Mouse (Mus musculus) hindbrain, embryonic 11.5 days (tissue): ENCODE measurements around the gene Atxn7. TPM values are rescaled to one million over a fixed set of nuclear protein-coding genes. Genes with fewer than 3 reads are reported as not detected.
A peak's percentile ranks its signal among the peaks of the same experiment; 100 is the strongest.
"Not testable (repeated sequence)": the region's sequence is repeated elsewhere in the genome, so short reads cannot be mapped to it uniquely, and the experiment has no call there.

ENCODE experiments used
- ATAC-seq: fragments of 200-750 bp; cut with Nextera tagmentation; 2 replicates; pipeline ENCODE4 v1.8.0; 2017; ENCODE audit warnings: mild to moderate bottlenecking, moderate TSS enrichment, moderate library complexity; ENCODE audit not compliant: low FRiP score
- DNase-seq: peaks from one replicate; pipeline ENCODE4 v3.0.0-alpha.2; 2015; ENCODE audit warnings: low spot score
- H3K27ac ChIP-seq: fragments of 300-500 bp; sonication (generic); 2 replicates; pipeline ENCODE4 v1.5.1; 2014; ENCODE audit warnings: mild to moderate bottlenecking, low read depth, low read length
- H3K27me3 ChIP-seq: fragments of 300-500 bp; sonication (generic); 2 replicates; pipeline ENCODE4 v1.6.1; 2014; ENCODE audit warnings: mild to moderate bottlenecking, low read length, moderate library complexity, mixed read lengths; ENCODE audit not compliant: control insufficient read depth, insufficient read depth
- H3K36me3 ChIP-seq: fragments of 300-500 bp; sonication (generic); 2 replicates; pipeline ENCODE4 v1.6.1; 2014; ENCODE audit warnings: mild to moderate bottlenecking, low read length, moderate library complexity, mixed read lengths; ENCODE audit not compliant: control insufficient read depth, insufficient read depth
- H3K4me1 ChIP-seq: fragments of 300-500 bp; sonication (generic); replicated peaks from 2 replicates; pipeline ENCODE4 v1.6.1; 2014; ENCODE audit warnings: low read length, mixed read lengths; ENCODE audit not compliant: control insufficient read depth, insufficient read depth
- H3K4me2 ChIP-seq: fragments of 300-500 bp; sonication (generic); replicated peaks from 2 replicates; pipeline ENCODE4 v1.6.1; 2014; ENCODE audit warnings: mild to moderate bottlenecking, low read depth, low read length
- H3K4me3 ChIP-seq: fragments of 300-500 bp; sonication (generic); 2 replicates; pipeline ENCODE4 v1.5.1; 2014; ENCODE audit warnings: low read depth, low read length
- H3K9ac ChIP-seq: fragments of 300-500 bp; sonication (generic); 2 replicates; pipeline ENCODE4 v1.6.1; 2014; ENCODE audit warnings: low read depth, low read length
- H3K9me3 ChIP-seq: fragments of 300-500 bp; sonication (generic); 2 replicates; pipeline ENCODE4 v1.6.1; 2016; ENCODE audit warnings: low read length; ENCODE audit not compliant: control insufficient read depth
- WGBS: fragments of 180-500 bp; shearing (Covaris S2); extraction: QIAGEN DNeasy Blood & Tissue Kit; methylation state at CpG from one replicate; pipeline ENCODE4 v1.1.7; 2014; 5-methylcytosine and 5-hydroxymethylcytosine counted together
- polyA plus RNA-seq: library from polyadenylated mRNA; unstranded; fragments of >200 nt; fragmentation: Nextera tagmentation; extraction: Ambion mirVana; gene quantifications from 2 replicates; pipeline ENCODE4 v1.2.1, GENCODE M21; 2014

Atxn7 gene
- polyA plus RNA-seq, 1 experiment from 2014 or later = 6.3 TPM

- H3K4me1 ChIP-seq = no peaks in the 10 kb centered on the region
- ATAC-seq (no peak), DNase-seq (no peak)
- no peak overlapping the region for H3K27ac ChIP-seq
- H3K9ac ChIP-seq = no peak overlapping the region
- H3K36me3 ChIP-seq = no peaks in the 10 kb centered on the region
- H3K4me2 ChIP-seq = no peak overlapping the region
- H3K9me3 ChIP-seq = no peaks in the 10 kb centered on the region
- H3K4me3 ChIP-seq = no peak overlapping the region
- 88% methylated on average over 1 of the region's 1 CpGs for WGBS
- no peaks in the 10 kb centered on the region for H3K27me3 ChIP-seq
These were observed 71.6 kb downstream of the Atxn7 start for GRCm38 (mm10) chr14:14032842-14033241.

DNA sequence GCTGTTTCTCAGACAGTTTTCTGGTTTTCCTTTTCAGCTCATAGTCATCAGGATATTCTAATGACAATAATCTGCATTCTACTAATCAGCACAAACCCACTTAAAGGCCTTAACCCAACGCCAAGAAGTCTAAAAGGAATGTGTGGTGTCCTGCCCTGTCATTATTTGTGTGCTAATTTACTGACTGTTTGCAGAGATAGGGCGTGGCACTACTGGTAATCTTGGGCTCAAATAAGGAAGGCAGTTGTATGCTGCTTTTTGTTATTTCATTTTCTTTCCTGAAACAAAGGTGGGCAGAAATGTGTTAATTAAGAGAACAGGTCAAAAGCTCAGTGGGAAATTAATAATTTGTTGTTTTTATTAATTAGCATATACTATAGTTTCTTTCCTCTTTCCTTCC is 75.1 kb downstream of the Atxn7 start:
- H3K9me3 ChIP-seq = no peaks in the 10 kb centered on the region
- no peaks in the 10 kb centered on the region for H3K36me3 ChIP-seq
- no peak overlapping the region for H3K4me2 ChIP-seq
- no peaks in the 10 kb centered on the region for H3K4me1 ChIP-seq
- ATAC-seq (no peak), DNase-seq (no peak)
- H3K27me3 ChIP-seq = no peaks in the 10 kb centered on the region
- no peak overlapping the region for H3K4me3 ChIP-seq
- WGBS = 75% methylated on average over 2 of the region's 2 CpGs
- no peak overlapping the region for H3K27ac ChIP-seq
- H3K9ac ChIP-seq = no peak overlapping the region

- no peak overlapping the region for H3K4me3 ChIP-seq
- no peak overlapping the region for H3K9ac ChIP-seq
- ATAC-seq (no peak), DNase-seq (no peak)
- 94% methylated on average over 2 of the region's 2 CpGs for WGBS
- H3K36me3 ChIP-seq = no peaks in the 10 kb centered on the region
- H3K4me2 ChIP-seq = no peak overlapping the region
- H3K9me3 ChIP-seq = no peaks in the 10 kb centered on the region
- no peaks in the 10 kb centered on the region for H3K4me1 ChIP-seq
- no peaks in the 10 kb centered on the region for H3K27me3 ChIP-seq
- no peak overlapping the region for H3K27ac ChIP-seq
These were observed 77.0 kb downstream of the Atxn7 start for GRCm38 (mm10) chr14:14038233-14038632.

DNA sequence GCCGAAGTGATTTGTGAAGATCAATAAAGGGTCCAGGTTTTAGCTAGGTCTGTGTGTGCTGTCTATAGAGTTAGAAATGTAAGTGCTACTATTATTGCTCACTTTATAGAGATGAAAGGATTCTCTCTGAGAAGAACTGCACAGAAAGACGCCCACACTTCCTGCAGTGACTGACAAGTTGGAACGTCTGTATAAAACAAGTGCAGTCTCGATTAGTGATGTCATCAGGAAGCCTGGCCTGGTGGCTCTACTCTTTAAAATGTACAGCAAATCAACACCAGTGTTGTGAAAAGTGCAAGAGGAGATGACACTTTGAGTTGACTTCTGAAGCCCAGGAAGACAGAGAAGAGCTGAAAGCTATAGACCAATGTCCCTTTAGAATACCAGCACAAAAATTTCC is 81.1 kb downstream of the Atxn7 start:
- ATAC-seq (no peak), DNase-seq (no peak)
- Histone ChIP-seq H3K4me1 (no peaks in the 10 kb centered on the region), H3K9me3 (no peaks in the 10 kb centered on the region), H3K4me3 (no peak overlapping the region), H3K27me3 (no peaks in the 10 kb centered on the region), H3K36me3 (peaks cover 2% of the 10 kb centered on the region; the same call in 1 of the 2 replicates), H3K4me2 (no peak overlapping the region), H3K27ac (no peak overlapping the region), H3K9ac (no peak overlapping the region)
- 85% methylated on average over 4 of the region's 4 CpGs for WGBS

- peak; percentile 59; the same call in 1 of the 2 replicates for ATAC-seq
- H3K9ac ChIP-seq = no peak overlapping the region
- H3K27me3 ChIP-seq = no peaks in the 10 kb centered on the region
- 94% methylated on average over 2 of the region's 2 CpGs for WGBS
- H3K4me2 ChIP-seq = no peak overlapping the region
- DNase-seq = peak; percentile 39
- H3K9me3 ChIP-seq = no peaks in the 10 kb centered on the region
- H3K27ac ChIP-seq = no peak overlapping the region
- no peak overlapping the region for H3K4me3 ChIP-seq
- H3K36me3 ChIP-seq = no peaks in the 10 kb centered on the region
- no peaks in the 10 kb centered on the region for H3K4me1 ChIP-seq
These were observed 93.1 kb downstream of the Atxn7 start for GRCm38 (mm10) chr14:14054386-14054785.

DNA sequence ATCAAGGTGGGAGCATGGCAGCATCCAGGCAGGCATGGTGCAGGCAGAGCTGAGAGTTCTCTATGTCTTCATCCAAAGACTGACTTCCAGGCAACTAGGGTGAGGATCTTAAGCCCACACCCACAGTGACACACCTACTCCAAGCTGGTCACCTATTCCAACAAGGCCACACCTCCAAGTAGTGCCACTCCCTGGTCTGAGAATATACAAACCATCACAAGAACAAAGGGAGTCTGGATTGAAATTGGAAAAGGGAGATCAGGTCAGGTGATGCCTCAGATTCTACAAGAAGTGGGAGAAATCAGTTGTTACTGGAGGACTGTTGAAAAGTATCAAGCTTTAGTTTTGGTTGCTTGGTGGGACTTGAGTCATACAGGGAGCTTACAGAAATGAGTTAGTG is 98.4 kb downstream of the Atxn7 start:
- H3K27ac ChIP-seq, H3K4me3 ChIP-seq, H3K9me3 ChIP-seq, H3K36me3 ChIP-seq, H3K4me2 ChIP-seq, DNase-seq, H3K4me1 ChIP-seq, ATAC-seq, H3K27me3 ChIP-seq, H3K9ac ChIP-seq: not testable (repeated sequence)

- Histone ChIP-seq H3K4me2 (no peak overlapping the region), H3K4me1 (no peaks in the 10 kb centered on the region), H3K27ac (no peak overlapping the region), H3K36me3 (no peaks in the 10 kb centered on the region), H3K27me3 (no peaks in the 10 kb centered on the region), H3K4me3 (no peak overlapping the region), H3K9ac (no peak overlapping the region), H3K9me3 (no peaks in the 10 kb centered on the region)
- 83% methylated on average over 11 of the region's 11 CpGs for WGBS
- DNase-seq = no peak
- ATAC-seq = no peak
These were observed 101.4 kb downstream of the Atxn7 start for GRCm38 (mm10) chr14:14062531-14063245.

DNA sequence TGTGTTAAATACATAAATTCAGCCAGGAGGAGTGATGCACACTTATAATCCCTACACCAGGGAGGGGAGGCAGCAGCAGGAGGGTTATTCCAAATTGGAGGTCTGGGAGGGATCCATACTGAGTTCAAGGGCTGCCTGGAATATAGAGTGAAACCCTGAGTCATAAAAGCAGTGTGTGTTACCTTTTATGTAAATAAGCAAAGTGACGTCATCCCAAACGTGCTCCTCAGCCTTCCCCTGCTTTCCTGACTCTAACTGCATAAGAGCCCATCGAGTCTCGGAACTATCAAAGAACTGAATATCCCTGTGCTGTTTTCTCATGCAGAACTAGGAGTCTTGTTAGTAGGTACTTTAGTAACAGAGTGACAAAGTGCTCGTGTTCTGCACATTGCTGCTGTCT is 102.1 kb downstream of the Atxn7 start:
- DNase-seq = no peak
- no peaks in the 10 kb centered on the region for H3K27me3 ChIP-seq
- H3K9ac ChIP-seq = no peak overlapping the region
- no peak overlapping the region for H3K4me3 ChIP-seq
- no peaks in the 10 kb centered on the region for H3K4me1 ChIP-seq
- no peaks in the 10 kb centered on the region for H3K9me3 ChIP-seq
- ATAC-seq = no peak
- H3K36me3 ChIP-seq = no peaks in the 10 kb centered on the region
- H3K27ac ChIP-seq = no peak overlapping the region
- WGBS = 79% methylated on average over 5 of the region's 5 CpGs
- H3K4me2 ChIP-seq = no peak overlapping the region

DNA sequence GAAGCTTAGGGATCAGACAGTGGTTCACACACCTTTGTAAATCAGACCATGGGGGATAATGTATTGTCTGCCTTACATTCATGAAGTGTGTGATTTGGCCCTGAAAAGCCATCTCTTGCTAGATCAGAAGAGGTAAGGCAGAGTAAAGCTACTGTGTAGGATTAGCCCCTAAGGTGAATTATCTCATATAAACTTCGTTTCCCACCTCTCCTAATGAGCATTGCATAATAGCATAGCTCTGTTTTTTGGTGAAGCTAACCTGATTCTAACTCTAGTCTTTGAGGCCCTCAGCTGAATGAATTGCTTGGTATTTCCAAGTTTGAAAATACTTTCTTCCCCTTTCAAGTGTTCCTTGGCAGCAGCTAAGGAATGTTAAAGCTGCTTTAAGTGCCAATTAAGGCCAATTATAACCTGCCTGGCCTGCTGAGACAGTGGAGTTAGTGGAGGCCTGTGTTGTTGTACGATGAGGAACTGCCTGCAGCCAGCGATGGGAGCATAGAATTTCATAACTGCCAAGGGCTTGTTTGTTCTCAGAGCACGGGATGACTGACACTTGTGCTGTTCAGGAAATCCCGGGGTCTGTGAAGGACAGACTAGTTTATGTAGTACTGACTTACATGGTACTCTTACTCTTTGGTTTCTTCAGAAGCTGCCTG is 103.4 kb downstream of the Atxn7 start:
- no peak overlapping the region for H3K27ac ChIP-seq
- H3K4me1 ChIP-seq = no peaks in the 10 kb centered on the region
- no peaks in the 10 kb centered on the region for H3K27me3 ChIP-seq
- DNase-seq = no peak
- 45% methylated on average over 5 of the region's 5 CpGs for WGBS
- H3K9ac ChIP-seq = no peak overlapping the region
- H3K4me3 ChIP-seq = no peak overlapping the region
- no peak for ATAC-seq
- H3K9me3 ChIP-seq = no peaks in the 10 kb centered on the region
- no peaks in the 10 kb centered on the region for H3K36me3 ChIP-seq
- no peak overlapping the region for H3K4me2 ChIP-seq
